Mouse (Mus musculus) MEL (cell line): ENCODE results near the gene Kcnh8. TPM values are rescaled to one million over a fixed set of nuclear protein-coding genes. Genes with fewer than 3 reads are reported as not detected.
A peak's percentile ranks its signal among the peaks of the same experiment; 100 is the strongest.

Experiments
- DNase-seq: peaks from one replicate; pipeline ENCODE4 v3.0.0; 2011; ENCODE audit warnings: low read depth, low spot score
- H3K27ac ChIP-seq: 2 replicates; pipeline ENCODE4 v1.5.1; 2012; ENCODE audit warnings: low read depth, mild to moderate bottlenecking, control low read depth, low read length, moderate library complexity; ENCODE audit not compliant: control insufficient read depth
- H3K27me3 ChIP-seq, 2 experiments: fragments of 150-350 bp in 1 of 2; sonication (generic) in 1 of 2; 2 replicates each; pipeline ENCODE4 v1.6.1; 2012; ENCODE audit warnings: low read length in 2 of 2, mild to moderate bottlenecking in 2 of 2, improper control_type of control experiment in 1 of 2, moderate library complexity in 1 of 2; ENCODE audit not compliant: insufficient read depth in 2 of 2, control insufficient read depth in 1 of 2
- H3K36me3 ChIP-seq, 2 experiments: 2 replicates each; pipeline ENCODE4 v1.6.1; 2012 to 2014; ENCODE audit warnings: low read length in 2 of 2, improper control_type of control experiment in 1 of 2, inconsistent platforms in 1 of 2, mild to moderate bottlenecking in 1 of 2; ENCODE audit not compliant: insufficient read depth in 2 of 2, control insufficient read depth in 1 of 2
- H3K4me1 ChIP-seq, 2 experiments: fragments of 150-350 bp in 1 of 2; sonication (generic) in 1 of 2; 2 replicates each; pipeline ENCODE4 v1.6.1; 2012; ENCODE audit warnings: low read length in 2 of 2, improper control_type of control experiment in 1 of 2, mild to moderate bottlenecking in 1 of 2; ENCODE audit not compliant: insufficient read depth in 2 of 2, control insufficient read depth in 1 of 2
- H3K4me3 ChIP-seq, 2 experiments: fragments of 150-350 bp in 1 of 2; sonication (generic) in 1 of 2; 2 replicates each; pipeline ENCODE4 v1.5.1; 2012; ENCODE audit warnings: low read depth in 2 of 2, low read length in 2 of 2, mild to moderate bottlenecking in 2 of 2, moderate library complexity in 2 of 2, control low read depth in 1 of 2, improper control_type of control experiment in 1 of 2; ENCODE audit not compliant: control insufficient read depth in 1 of 2, insufficient read depth in 1 of 2
- H3K79me2 ChIP-seq: 2 replicates; pipeline ENCODE4 v1.6.1; 2012; ENCODE audit warnings: mild to moderate bottlenecking, low read length, moderate library complexity; ENCODE audit not compliant: control insufficient read depth, poor library complexity, insufficient read depth
- H3K9ac ChIP-seq: 2 replicates; pipeline ENCODE4 v1.6.1; 2012; ENCODE audit warnings: low read depth, mild to moderate bottlenecking, control low read depth, low read length, moderate library complexity; ENCODE audit not compliant: control insufficient read depth, poor library complexity, severe bottlenecking
- H3K9me3 ChIP-seq: fragments of 150-350 bp; sonication (generic); replicated peaks from 2 replicates; pipeline ENCODE4 v1.6.1; 2012; ENCODE audit warnings: mild to moderate bottlenecking, low read length, improper control_type of control experiment, moderate library complexity; ENCODE audit not compliant: insufficient read depth
- BHLHE40 ChIP-seq: IDR thresholded peaks from 2 replicates; pipeline ENCODE4 v1.6.1; 2012; ENCODE audit warnings: low read depth, mild to moderate bottlenecking, inconsistent platforms, low read length, improper control_type of control experiment, borderline replicate concordance
- CHD2 ChIP-seq: IDR thresholded peaks from 2 replicates; pipeline ENCODE4 v1.6.1; 2011; ENCODE audit warnings: low read length, improper control_type of control experiment
- CTCF ChIP-seq, 3 experiments: IDR thresholded peaks in 2 of 3; conservative IDR thresholded peaks in 1 of 3; 2 replicates each; pipeline ENCODE4 v1.5.1; 2011 to 2012; ENCODE audit warnings: low read length in 3 of 3, low read depth in 2 of 3, mild to moderate bottlenecking in 2 of 3, improper control_type of control experiment in 1 of 3, inconsistent platforms in 1 of 3, mixed read lengths in 1 of 3, moderate library complexity in 1 of 3; ENCODE audit not compliant: control insufficient read depth in 1 of 3, insufficient read depth in 1 of 3, poor library complexity in 1 of 3, severe bottlenecking in 1 of 3
- ELF1 ChIP-seq: IDR thresholded peaks from 2 replicates; pipeline ENCODE4 v1.6.1; 2014; ENCODE audit warnings: low read depth, mild to moderate bottlenecking, inconsistent platforms, low read length, improper control_type of control experiment, moderate library complexity
- ETS1 ChIP-seq: IDR thresholded peaks from 2 replicates; pipeline ENCODE4 v1.6.1; 2012; ENCODE audit warnings: low read depth, mild to moderate bottlenecking, inconsistent platforms, low read length, improper control_type of control experiment, moderate library complexity
- GABPA ChIP-seq: IDR thresholded peaks from 2 replicates; pipeline ENCODE4 v1.6.1; 2012; ENCODE audit warnings: low read depth, mild to moderate bottlenecking, inconsistent platforms, low read length, improper control_type of control experiment, moderate library complexity
- GATA1 ChIP-seq: IDR thresholded peaks from 2 replicates; pipeline ENCODE4 v1.6.1; 2011; ENCODE audit warnings: low read depth, low read length, improper control_type of control experiment
- HCFC1 ChIP-seq: IDR thresholded peaks from 2 replicates; pipeline ENCODE4 v1.6.1; 2012; ENCODE audit warnings: low read depth, mild to moderate bottlenecking, inconsistent platforms, low read length, improper control_type of control experiment, moderate library complexity
- KAT2A ChIP-seq: conservative IDR thresholded peaks from 2 replicates; pipeline ENCODE4 v1.6.1; 2012; ENCODE audit warnings: low read depth, low read length, improper control_type of control experiment, inconsistent platforms
- MAFK ChIP-seq: IDR thresholded peaks from 2 replicates; pipeline ENCODE4 v1.6.1; 2011; ENCODE audit warnings: low read depth, mild to moderate bottlenecking, low read length, improper control_type of control experiment, borderline replicate concordance
- MEF2A ChIP-seq: IDR thresholded peaks from 2 replicates; pipeline ENCODE4 v1.6.1; 2014; ENCODE audit warnings: low read depth, mild to moderate bottlenecking, inconsistent platforms, low read length, improper control_type of control experiment; ENCODE audit not compliant: poor library complexity, insufficient replicate concordance, severe bottlenecking; ENCODE audit errors: extremely low read depth
- MYB ChIP-seq: IDR thresholded peaks from 2 replicates; pipeline ENCODE4 v1.6.1; 2011; ENCODE audit warnings: mild to moderate bottlenecking, low read depth, low read length, improper control_type of control experiment
- MYC ChIP-seq: IDR thresholded peaks from 2 replicates; pipeline ENCODE4 v1.6.1; 2011; ENCODE audit warnings: low read depth, mild to moderate bottlenecking, low read length, improper control_type of control experiment, moderate library complexity
- POLR2A ChIP-seq, 2 experiments: IDR thresholded peaks; 2 replicates each; pipeline ENCODE4 v1.6.1; 2011 to 2012; ENCODE audit warnings: low read length in 2 of 2, mild to moderate bottlenecking in 2 of 2, control low read depth in 1 of 2, improper control_type of control experiment in 1 of 2, low read depth in 1 of 2, moderate library complexity in 1 of 2; ENCODE audit not compliant: control insufficient read depth in 1 of 2, insufficient read depth in 1 of 2, poor library complexity in 1 of 2
- SMC3 ChIP-seq: IDR thresholded peaks from 2 replicates; pipeline ENCODE4 v1.6.1; 2011; ENCODE audit warnings: low read depth, low read length, improper control_type of control experiment
- TBP ChIP-seq: IDR thresholded peaks from 2 replicates; pipeline ENCODE4 v1.8.0; 2011; ENCODE audit warnings: low read depth, low read length, improper control_type of control experiment
- UBTF ChIP-seq: IDR thresholded peaks from 2 replicates; pipeline ENCODE4 v1.6.1; 2012; ENCODE audit warnings: low read depth, mild to moderate bottlenecking, inconsistent platforms, low read length, improper control_type of control experiment, moderate library complexity, borderline replicate concordance; ENCODE audit not compliant: insufficient read depth
- USF1 ChIP-seq: IDR thresholded peaks from 2 replicates; pipeline ENCODE4 v1.6.1; 2014; ENCODE audit warnings: low read depth, mild to moderate bottlenecking, inconsistent platforms, low read length, improper control_type of control experiment, moderate library complexity
- ZKSCAN1 ChIP-seq: IDR thresholded peaks from 2 replicates; pipeline ENCODE4 v1.6.1; 2012; ENCODE audit warnings: low read depth, mild to moderate bottlenecking, inconsistent platforms, low read length, improper control_type of control experiment, moderate library complexity
- polyA plus RNA-seq, 2 experiments: library from polyadenylated mRNA; stranded (reverse) in 1 of 2; unstranded in 1 of 2; fragments of >175 nt in 1 of 2; fragments of >200 nt in 1 of 2; gene quantifications; 2 replicates each; pipeline versions ENCODE4 v1.2.1 to v1.2.4; 2012; ENCODE audit warnings: low replicate concordance in 2 of 2, low read depth in 1 of 2; ENCODE audit not compliant: insufficient read length in 2 of 2, insufficient read depth in 1 of 2, missing spikeins in 1 of 2
- total RNA-seq: library from RNA; depleted of rRNA; stranded (reverse); fragments of 300-350 nt; gene quantifications from 2 replicates; pipeline ENCODE4 v1.2.3, GENCODE M21; 2012

Gene Kcnh8
- total and polyA plus RNA-seq, 3 experiments: not detected

DNA sequence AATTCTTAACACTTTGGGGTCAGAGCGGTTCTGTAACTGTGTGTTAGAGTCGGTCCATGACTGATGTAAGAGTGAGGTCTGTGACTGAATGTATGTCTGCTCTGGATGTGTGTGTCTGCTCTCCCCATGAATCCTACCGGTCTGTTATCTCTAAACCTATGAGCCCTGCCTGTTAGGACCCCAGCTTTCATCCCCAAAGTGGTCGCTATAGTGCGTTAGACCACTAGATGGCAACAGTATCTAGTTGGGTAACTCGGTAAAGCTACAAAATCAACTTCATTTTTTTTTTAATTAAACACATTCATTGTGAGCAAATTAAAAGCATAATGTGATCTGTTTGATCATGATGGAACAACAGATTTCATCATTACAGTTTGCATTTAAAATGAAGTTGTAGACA lies 202.0 kb downstream of the Kcnh8 start:
- H3K79me2 ChIP-seq: no peaks in the 10 kb centered on the region
- H3K9ac ChIP-seq: no peak overlapping the region
- H3K4me1 ChIP-seq: no peaks in the 10 kb centered on the region
- DNase-seq: no peak
- no peaks in the 10 kb centered on the region for H3K36me3 ChIP-seq
- H3K27me3 ChIP-seq: no peaks in the 10 kb centered on the region
- H3K9me3 ChIP-seq: no peaks in the 10 kb centered on the region
- TF ChIP-seq ELF1 (no peak), CTCF (IDR thresholded peaks at IDR 0.05 in 2 of 3, conservative IDR thresholded peaks at IDR 0.05 in 1 of 3; ENCODE audit: control insufficient read depth in 1 of 3, insufficient read depth in 1 of 3, low read depth in 2 of 3, low read length in 3 of 3, poor library complexity in 1 of 3, severe bottlenecking in 1 of 3) (peak in 1 of 3 experiments; percentile 13; a peak in 1 of 6 replicates)
- H3K4me3 ChIP-seq: no peak overlapping the region
- H3K27ac ChIP-seq: no peak overlapping the region

DNA sequence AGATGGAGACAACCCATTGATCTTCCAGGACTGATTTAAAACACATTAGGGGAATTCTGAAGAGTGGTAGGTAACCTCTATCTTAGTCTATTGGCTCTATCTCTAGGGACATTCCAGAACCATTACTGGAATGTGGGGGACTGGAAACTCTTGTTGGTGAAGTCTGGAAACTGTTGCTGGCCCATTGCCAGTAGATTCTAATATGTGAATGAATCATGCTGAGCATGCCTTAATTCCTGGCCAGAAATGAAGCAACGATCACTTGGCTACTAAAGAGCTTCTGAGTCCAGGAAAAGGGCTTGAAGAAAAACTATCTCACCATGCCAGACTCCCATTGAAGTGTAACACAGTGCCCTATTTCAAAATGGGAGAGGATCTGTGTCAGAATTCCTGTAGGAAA lies 208.3 kb downstream of the Kcnh8 start:
- H3K27ac ChIP-seq: no peak overlapping the region
- H3K4me3 ChIP-seq: no peak overlapping the region
- H3K4me1 ChIP-seq: no peaks in the 10 kb centered on the region
- TF ChIP-seq KAT2A (no peak), ZKSCAN1 (no peak), USF1 (no peak), UBTF (no peak), TBP (no peak), MYC (no peak), BHLHE40 (no peak), CHD2 (no peak), ETS1 (no peak), SMC3 (no peak), GATA1 (no peak), MYB (no peak), POLR2A (IDR thresholded peaks at IDR 0.05; ENCODE audit: control insufficient read depth in 1 of 2, insufficient read depth in 1 of 2, low read depth in 1 of 2, low read length in 2 of 2, poor library complexity in 1 of 2) (no peak), MEF2A (no peak), MAFK (no peak), GABPA (no peak), CTCF (IDR thresholded peaks at IDR 0.05 in 2 of 3, conservative IDR thresholded peaks at IDR 0.05 in 1 of 3; ENCODE audit: control insufficient read depth in 1 of 3, insufficient read depth in 1 of 3, low read depth in 2 of 3, low read length in 3 of 3, poor library complexity in 1 of 3, severe bottlenecking in 1 of 3) (no peak), HCFC1 (no peak)
- H3K27me3 ChIP-seq: no peaks in the 10 kb centered on the region
- H3K9me3 ChIP-seq: no peaks in the 10 kb centered on the region
- DNase-seq: no peak
- H3K79me2 ChIP-seq: no peaks in the 10 kb centered on the region
- no peak overlapping the region for H3K9ac ChIP-seq
- H3K36me3 ChIP-seq: no peaks in the 10 kb centered on the region
